Mouse (Mus musculus): Measurements from ENCODE around the gene Nudt21. TPM values are rescaled to one million over a fixed set of nuclear protein-coding genes. Genes with fewer than 3 reads are reported as not detected.

Nudt21 gene
- polyA plus RNA-seq, 1 experiment from 2014 or later, result 171 TPM

DNA sequence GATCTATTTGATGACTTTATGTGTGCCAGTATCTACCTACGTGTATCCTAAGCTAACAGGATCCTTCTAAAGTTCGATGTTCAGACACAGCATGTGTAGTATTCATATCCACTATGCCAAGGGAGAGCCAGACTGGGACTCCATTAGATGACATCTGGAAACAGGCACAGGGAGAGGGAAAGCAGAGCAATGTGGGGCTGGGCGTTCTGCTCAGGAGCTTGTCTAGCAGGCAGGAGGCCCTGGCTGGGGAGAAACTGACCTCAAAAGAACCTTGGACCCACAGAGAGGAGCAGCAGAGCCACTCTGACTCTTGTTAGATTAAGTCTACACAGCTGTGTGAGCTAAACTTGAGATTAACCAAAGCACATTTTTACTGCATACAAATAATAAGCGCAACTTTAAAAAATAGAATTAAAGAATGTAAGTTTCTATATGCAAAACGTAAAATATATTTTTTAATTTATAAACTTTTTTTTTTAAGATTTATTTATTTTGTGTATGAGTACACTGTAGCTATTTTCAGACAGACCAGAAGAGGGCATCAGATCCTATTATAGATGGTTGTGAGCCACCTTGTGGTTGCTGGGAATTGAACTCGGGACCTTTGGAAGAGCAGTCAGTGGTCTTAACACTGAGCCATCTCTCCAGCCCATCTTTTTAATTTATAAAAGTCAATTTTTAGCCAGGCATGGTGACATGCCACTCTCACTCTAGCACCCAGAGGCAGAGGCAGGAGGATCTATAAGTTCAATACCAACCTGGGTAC, 60.2 kb downstream of the Nudt21 start:
- 92% methylated on average over 6 of the region's 6 CpGs for WGBS

DNA sequence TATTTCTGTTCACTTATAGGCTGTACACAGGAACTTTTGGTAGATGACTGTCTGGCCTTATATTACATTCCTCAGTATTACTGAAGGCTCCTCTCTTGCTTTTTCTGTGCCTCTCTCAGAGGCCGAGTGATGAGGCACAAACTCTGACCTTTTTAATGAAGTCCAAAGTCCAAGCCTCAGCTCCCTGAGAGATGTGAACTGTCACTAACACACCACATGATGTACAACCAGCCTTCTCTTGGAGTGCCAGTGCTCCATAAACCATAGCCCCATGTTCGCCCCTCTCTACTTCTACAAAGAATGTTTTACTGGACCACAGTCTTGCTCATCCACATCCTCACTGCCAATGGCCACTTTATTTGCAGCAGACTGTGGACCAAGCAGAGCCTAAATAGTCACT, 61.5 kb downstream of the Nudt21 start:
- 95% methylated on average over 2 of the region's 2 CpGs for WGBS
- H3K36me3 ChIP-seq (ENCODE audit: control insufficient read depth, insufficient read depth, low read length), result peaks cover 85% of the 10 kb centered on the region

More for the DNA sequence above, 60.2 kb downstream of the Nudt21 start:
- no peaks in the 10 kb centered on the region for H3K4me1 ChIP-seq (ENCODE audit: control insufficient read depth, insufficient read depth, low read length)
- no peak overlapping the region for H3K27ac ChIP-seq (ENCODE audit: low read depth, low read length)
- H3K9me3 ChIP-seq (replicated peaks; ENCODE audit: control insufficient read depth, low read length), result no peaks in the 10 kb centered on the region
- H3K27me3 ChIP-seq (replicated peaks; ENCODE audit: control insufficient read depth, insufficient read depth, low read length), result no peaks in the 10 kb centered on the region
- no peak overlapping the region for H3K4me2 ChIP-seq (ENCODE audit: low read length)
- H3K36me3 ChIP-seq (ENCODE audit: control insufficient read depth, insufficient read depth, low read length), result peaks cover 90% of the 10 kb centered on the region
- DNase-seq (ENCODE audit: low spot score) (no peak), ATAC-seq (no peak)
- no peak overlapping the region for H3K9ac ChIP-seq (ENCODE audit: low read length)
- no peak overlapping the region for H3K4me3 ChIP-seq (ENCODE audit: low read depth, low read length)

DNA sequence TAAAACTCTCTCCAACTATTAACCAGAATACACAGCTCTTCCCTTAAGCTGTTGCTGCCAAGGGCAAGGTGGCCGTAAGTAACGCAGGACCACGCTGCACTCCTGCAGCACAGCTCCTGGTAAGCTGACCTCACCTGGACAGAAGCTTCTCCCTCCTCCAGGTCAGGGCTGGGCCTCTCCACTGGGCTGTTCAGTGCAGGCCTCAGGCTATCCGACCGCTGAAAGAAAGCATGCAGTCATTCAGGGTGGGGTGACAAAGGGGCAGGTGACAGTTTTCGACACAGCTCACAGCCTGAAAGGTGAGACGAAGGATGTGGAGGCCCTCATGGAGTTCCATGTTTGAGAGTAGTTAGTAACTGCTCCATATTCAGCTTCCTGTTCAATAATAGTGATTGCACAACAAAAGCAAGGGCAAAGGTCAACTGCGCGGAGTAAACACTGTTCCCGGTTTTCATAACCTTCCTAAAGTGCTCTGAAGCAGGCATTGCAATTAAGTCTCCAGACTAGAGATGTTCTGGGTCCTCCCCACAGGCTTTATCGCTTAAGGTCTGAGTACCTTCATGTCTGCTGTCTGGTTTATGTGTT, 62.1 kb downstream of the Nudt21 start:
- Histone ChIP-seq H3K4me2 (ENCODE audit: low read length) (no peak overlapping the region), H3K4me1 (ENCODE audit: control insufficient read depth, insufficient read depth, low read length) (no peaks in the 10 kb centered on the region), H3K36me3 (ENCODE audit: control insufficient read depth, insufficient read depth, low read length) (peaks cover 85% of the 10 kb centered on the region), H3K27me3 (replicated peaks; ENCODE audit: control insufficient read depth, insufficient read depth, low read length) (no peaks in the 10 kb centered on the region), H3K9me3 (replicated peaks; ENCODE audit: control insufficient read depth, low read length) (no peaks in the 10 kb centered on the region), H3K27ac (ENCODE audit: low read depth, low read length) (no peak overlapping the region), H3K9ac (ENCODE audit: low read length) (no peak overlapping the region), H3K4me3 (ENCODE audit: low read depth, low read length) (no peak overlapping the region)
- no peak for ATAC-seq
- DNase-seq (ENCODE audit: low spot score), result no peak
- WGBS, result 88% methylated on average over 11 of the region's 11 CpGs

More for the DNA sequence above, 61.5 kb downstream of the Nudt21 start:
- no peaks in the 10 kb centered on the region for H3K9me3 ChIP-seq (replicated peaks; ENCODE audit: control insufficient read depth, low read length)
- H3K27me3 ChIP-seq (replicated peaks; ENCODE audit: control insufficient read depth, insufficient read depth, low read length), result no peaks in the 10 kb centered on the region
- DNase-seq (ENCODE audit: low spot score) (no peak), ATAC-seq (no peak)
- H3K9ac ChIP-seq (ENCODE audit: low read length), result no peak overlapping the region
- H3K27ac ChIP-seq (ENCODE audit: low read depth, low read length), result no peak overlapping the region
- H3K4me1 ChIP-seq (ENCODE audit: control insufficient read depth, insufficient read depth, low read length), result no peaks in the 10 kb centered on the region
- H3K4me2 ChIP-seq (ENCODE audit: low read length), result no peak overlapping the region
- H3K4me3 ChIP-seq (ENCODE audit: low read depth, low read length), result no peak overlapping the region

DNA sequence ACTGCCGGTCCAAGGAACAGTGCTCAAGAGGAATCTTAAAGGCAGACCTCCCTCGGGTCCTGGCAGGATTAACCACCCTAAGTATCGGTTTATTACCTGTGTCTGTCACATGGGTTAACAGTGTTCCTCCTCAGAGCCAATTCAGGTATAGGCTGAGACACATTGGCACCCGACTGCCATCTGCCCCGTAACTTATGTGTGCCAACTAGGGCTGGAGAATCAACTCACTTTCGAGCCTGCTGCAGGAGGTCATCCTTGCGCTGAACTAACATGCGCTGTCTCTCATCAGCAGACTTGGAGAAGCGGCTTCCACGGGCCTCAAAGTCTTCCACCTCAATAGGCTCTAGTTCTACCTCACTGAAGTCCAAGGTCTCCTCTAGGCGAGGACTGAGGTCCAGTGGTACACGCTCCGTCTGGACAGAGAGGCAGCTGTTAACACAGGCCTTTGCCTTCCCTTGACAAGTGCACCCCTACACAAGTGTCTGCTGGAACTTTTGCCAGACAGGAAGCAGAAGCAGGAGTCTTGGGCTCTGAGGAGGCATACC, 62.9 kb downstream of the Nudt21 start:
- Histone ChIP-seq H3K4me1 (ENCODE audit: control insufficient read depth, insufficient read depth, low read length) (no peaks in the 10 kb centered on the region), H3K9me3 (replicated peaks; ENCODE audit: control insufficient read depth, low read length) (no peaks in the 10 kb centered on the region), H3K27ac (ENCODE audit: low read depth, low read length) (no peak overlapping the region), H3K36me3 (ENCODE audit: control insufficient read depth, insufficient read depth, low read length) (peaks cover 77% of the 10 kb centered on the region), H3K4me2 (ENCODE audit: low read length) (no peak overlapping the region), H3K4me3 (ENCODE audit: low read depth, low read length) (no peak overlapping the region), H3K27me3 (replicated peaks; ENCODE audit: control insufficient read depth, insufficient read depth, low read length) (no peaks in the 10 kb centered on the region), H3K9ac (ENCODE audit: low read length) (no peak overlapping the region)
- no peak for DNase-seq (ENCODE audit: low spot score)
- ATAC-seq, result no peak
- WGBS, result 96% methylated on average over 13 of the region's 13 CpGs

DNA sequence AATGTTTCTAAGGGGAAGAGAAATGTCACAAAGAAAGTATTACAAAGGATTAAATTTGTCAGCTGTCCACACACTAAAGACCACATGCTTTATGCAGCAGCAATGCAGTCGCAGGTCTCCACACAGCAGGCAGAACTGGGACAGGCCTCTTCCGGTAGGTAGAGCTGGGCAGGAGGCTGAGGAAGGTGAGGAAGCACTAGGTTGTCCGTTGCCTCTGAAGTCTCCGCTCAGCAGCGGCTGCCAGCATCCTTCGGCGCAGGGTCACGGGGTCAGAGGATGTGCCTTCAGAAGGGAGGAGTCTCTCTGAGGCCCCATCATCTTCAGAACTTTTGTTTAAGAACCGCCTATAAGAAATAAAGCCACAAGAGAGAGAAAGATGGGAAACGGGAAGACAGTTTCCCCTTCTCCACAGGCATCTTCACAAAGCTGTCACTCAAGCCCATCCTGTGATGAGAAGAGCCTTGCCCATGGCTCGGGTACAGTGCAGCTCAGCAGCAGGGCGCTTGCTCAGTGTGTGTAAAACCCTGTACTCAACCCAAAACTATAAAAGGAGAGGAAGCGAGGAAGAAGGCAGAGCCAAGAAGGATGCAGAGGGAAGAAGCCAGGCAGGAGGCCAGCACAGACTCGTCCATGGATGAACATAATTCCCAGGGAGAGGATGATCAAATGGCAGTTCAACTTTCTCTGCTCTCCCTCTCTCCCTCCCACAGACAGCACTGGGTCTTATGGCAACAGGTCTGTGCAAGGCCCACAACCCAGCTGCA, 63.7 kb downstream of the Nudt21 start:
- H3K4me1 ChIP-seq (ENCODE audit: control insufficient read depth, insufficient read depth, low read length), result no peaks in the 10 kb centered on the region
- no peak overlapping the region for H3K9ac ChIP-seq (ENCODE audit: low read length)
- DNase-seq (ENCODE audit: low spot score), result no peak
- no peak overlapping the region for H3K27ac ChIP-seq (ENCODE audit: low read depth, low read length)
- no peak overlapping the region for H3K4me2 ChIP-seq (ENCODE audit: low read length)
- H3K36me3 ChIP-seq (ENCODE audit: control insufficient read depth, insufficient read depth, low read length), result peaks cover 75% of the 10 kb centered on the region
- no peak overlapping the region for H3K4me3 ChIP-seq (ENCODE audit: low read depth, low read length)
- H3K9me3 ChIP-seq (replicated peaks; ENCODE audit: control insufficient read depth, low read length), result no peaks in the 10 kb centered on the region
- 85% methylated on average over 14 of the region's 14 CpGs for WGBS
- ATAC-seq, result 0 out of 2 replicates have a peak, but pooled peaks have one; percentile 14
- H3K27me3 ChIP-seq (replicated peaks; ENCODE audit: control insufficient read depth, insufficient read depth, low read length), result no peaks in the 10 kb centered on the region

DNA sequence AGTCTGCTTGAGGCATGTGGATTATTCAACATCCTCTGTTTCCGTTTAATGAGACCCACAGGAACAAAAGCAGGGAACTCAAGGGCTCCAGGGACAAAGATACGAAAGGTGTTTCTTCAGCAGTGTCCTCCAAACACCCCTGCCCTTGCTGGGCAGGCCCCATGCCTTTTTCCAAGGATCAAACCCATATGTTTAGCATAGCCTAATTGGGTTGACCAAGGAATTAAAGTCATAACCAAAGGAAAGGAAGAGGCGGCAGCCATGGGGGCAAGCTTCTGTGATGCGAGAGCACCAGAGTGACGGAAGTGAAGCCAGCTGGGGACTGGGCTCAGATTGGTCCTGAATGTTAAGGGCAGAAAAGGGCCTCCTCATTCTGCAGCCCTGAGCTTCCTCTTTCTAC, 64.6 kb downstream of the Nudt21 start:
- no peak for DNase-seq (ENCODE audit: low spot score)
- H3K9me3 ChIP-seq (replicated peaks; ENCODE audit: control insufficient read depth, low read length), result no peaks in the 10 kb centered on the region
- H3K36me3 ChIP-seq (ENCODE audit: control insufficient read depth, insufficient read depth, low read length), result peaks cover 78% of the 10 kb centered on the region
- H3K4me2 ChIP-seq (ENCODE audit: low read length), result no peak overlapping the region
- H3K27me3 ChIP-seq (replicated peaks; ENCODE audit: control insufficient read depth, insufficient read depth, low read length), result no peaks in the 10 kb centered on the region
- H3K9ac ChIP-seq (ENCODE audit: low read length), result no peak overlapping the region
- H3K27ac ChIP-seq (ENCODE audit: low read depth, low read length), result no peak overlapping the region
- no peak for ATAC-seq
- H3K4me1 ChIP-seq (ENCODE audit: control insufficient read depth, insufficient read depth, low read length), result no peaks in the 10 kb centered on the region
- no peak overlapping the region for H3K4me3 ChIP-seq (ENCODE audit: low read depth, low read length)
- WGBS, result 77% methylated on average over 5 of the region's 5 CpGs

DNA sequence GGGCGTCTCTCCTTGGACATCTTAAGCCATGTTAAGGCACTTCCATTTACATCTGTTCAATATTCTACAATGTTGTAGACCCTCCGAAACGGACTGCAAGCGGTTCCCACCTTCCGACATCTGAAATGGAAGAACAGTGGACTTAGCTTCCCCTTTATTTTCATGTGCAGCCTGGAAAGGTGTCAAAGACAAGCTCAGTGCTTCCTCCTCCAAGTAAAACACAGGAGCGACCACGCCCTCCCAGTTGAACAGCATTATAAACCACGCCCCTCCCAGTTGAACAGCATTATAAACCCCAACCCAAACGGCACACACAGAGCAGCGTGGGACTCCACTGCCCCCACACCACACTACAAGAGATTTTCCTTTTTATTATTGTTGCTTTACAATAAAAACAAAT, 65.4 kb downstream of the Nudt21 start:
- H3K27ac ChIP-seq (ENCODE audit: low read depth, low read length), result no peak overlapping the region
- WGBS, result 95% methylated on average over 10 of the region's 10 CpGs
- no peak overlapping the region for H3K4me2 ChIP-seq (ENCODE audit: low read length)
- no peaks in the 10 kb centered on the region for H3K9me3 ChIP-seq (replicated peaks; ENCODE audit: control insufficient read depth, low read length)
- ATAC-seq, result no peak
- peaks cover 80% of the 10 kb centered on the region for H3K36me3 ChIP-seq (ENCODE audit: control insufficient read depth, insufficient read depth, low read length)
- no peaks in the 10 kb centered on the region for H3K4me1 ChIP-seq (ENCODE audit: control insufficient read depth, insufficient read depth, low read length)
- no peak for DNase-seq (ENCODE audit: low spot score)
- no peak overlapping the region for H3K4me3 ChIP-seq (ENCODE audit: low read depth, low read length)
- H3K9ac ChIP-seq (ENCODE audit: low read length), result no peak overlapping the region
- no peaks in the 10 kb centered on the region for H3K27me3 ChIP-seq (replicated peaks; ENCODE audit: control insufficient read depth, insufficient read depth, low read length)

DNA sequence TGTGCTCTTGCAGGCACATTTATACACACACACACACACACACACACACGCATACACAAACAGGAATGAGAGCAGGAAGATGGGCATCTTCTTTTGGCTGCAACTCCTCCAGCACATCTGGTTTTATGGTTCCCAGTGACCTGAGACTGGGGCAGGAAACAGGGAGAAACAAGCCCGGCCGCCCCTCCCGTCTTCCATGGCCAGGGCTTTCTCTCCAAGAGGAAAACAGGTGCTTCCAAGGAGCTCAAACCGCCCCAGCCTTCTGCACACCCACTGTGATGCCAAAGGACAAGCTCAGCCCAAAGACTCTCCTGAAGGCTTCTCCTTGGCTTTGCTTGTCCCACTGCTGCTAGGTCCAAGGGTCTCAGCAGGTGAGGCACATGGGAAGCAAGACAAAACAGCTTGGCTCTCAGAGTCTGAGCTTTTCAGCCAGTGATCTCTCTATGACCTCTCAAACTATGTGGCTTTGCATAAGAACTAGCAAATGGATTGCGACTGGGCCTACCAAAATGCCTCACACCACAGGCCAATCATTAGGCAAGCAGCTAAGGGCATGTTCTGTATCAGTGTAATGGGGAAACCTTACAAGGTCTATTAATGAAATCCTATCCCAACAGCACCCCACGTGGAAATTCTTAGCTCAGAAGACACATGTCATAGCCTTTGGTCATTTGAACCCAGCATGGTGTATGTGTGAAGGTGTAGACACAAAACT, 67.0 kb downstream of the Nudt21 start:
- Histone ChIP-seq H3K27me3 (replicated peaks; ENCODE audit: control insufficient read depth, insufficient read depth, low read length) (no peaks in the 10 kb centered on the region), H3K4me1 (ENCODE audit: control insufficient read depth, insufficient read depth, low read length) (no peaks in the 10 kb centered on the region), H3K27ac (ENCODE audit: low read depth, low read length) (peak overlapping the region; percentile 41; the same call in 1 of the 2 replicates), H3K4me2 (ENCODE audit: low read length) (no peak overlapping the region), H3K36me3 (ENCODE audit: control insufficient read depth, insufficient read depth, low read length) (peaks cover 81% of the 10 kb centered on the region), H3K4me3 (ENCODE audit: low read depth, low read length) (no peak overlapping the region), H3K9me3 (replicated peaks; ENCODE audit: control insufficient read depth, low read length) (no peaks in the 10 kb centered on the region), H3K9ac (ENCODE audit: low read length) (no peak overlapping the region)
- DNase-seq (ENCODE audit: low spot score) (no peak), ATAC-seq (no peak)
- 86% methylated on average over 7 of the region's 7 CpGs for WGBS

All from forebrain, embryonic 14.5 days (tissue).